Mouse (Mus musculus): ENCODE measurements around the gene Ndst2. TPM values are rescaled to one million over a fixed set of nuclear protein-coding genes. Genes with fewer than 3 reads are reported as not detected.

Gene Ndst2
- total RNA-seq, 1 experiment: 12.1 TPM

DNA sequence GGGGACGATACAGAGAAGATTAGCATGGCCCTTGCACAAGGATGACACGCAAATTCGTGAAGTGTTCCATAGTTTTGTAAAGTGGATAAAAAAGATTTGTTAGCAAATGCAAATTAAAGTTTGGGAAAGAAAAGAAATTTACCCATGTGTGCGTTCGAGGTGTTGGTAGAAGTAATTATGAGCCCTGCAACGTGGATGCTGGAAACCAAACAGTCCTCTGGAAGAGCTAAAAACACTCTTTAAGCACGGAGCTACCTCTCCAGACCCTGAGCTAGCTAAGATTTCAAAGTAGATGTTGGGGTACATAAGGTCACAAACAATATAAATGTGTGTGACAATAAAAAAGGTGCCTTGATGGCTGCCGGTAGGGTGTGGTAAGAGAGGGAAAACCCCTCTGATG lies 32.8 kb downstream of the Ndst2 start:
- in situ Hi-C loops (cut with MboI; ENCODE audit: low sequenced_read_pairs in 2 of 2, unreplicated experiment in 2 of 2): no loop called here
- TF ChIP-seq ZC3H11A (IDR thresholded peaks at IDR 0.05; ENCODE audit: borderline replicate concordance, low read depth, low read length): no peak
- no peak for TF ChIP-seq ZNF384 (IDR thresholded peaks at IDR 0.05; ENCODE audit: low read depth, low read length)
- TF ChIP-seq HCFC1 (IDR thresholded peaks at IDR 0.05; ENCODE audit: borderline replicate concordance, insufficient read depth, low read length): no peak
- no peak for TF ChIP-seq CHD2 (IDR thresholded peaks at IDR 0.05; ENCODE audit: low read depth, low read length)
- TF ChIP-seq MAFK (IDR thresholded peaks at IDR 0.05; ENCODE audit: insufficient read depth, low read depth, low read length): no peak
- peak overlapping the region; percentile 77 to 79 for H3K4me3 ChIP-seq (ENCODE audit: insufficient read depth in 1 of 2, low read depth in 1 of 2, low read length in 2 of 2, poor library complexity in 1 of 2, severe bottlenecking in 1 of 2)
- H3K9me3 ChIP-seq (ENCODE audit: control insufficient read depth, insufficient read depth, low read depth, low read length): no peaks in the 10 kb centered on the region
- H3K4me1 ChIP-seq (ENCODE audit: control insufficient read depth in 2 of 2, insufficient read depth in 2 of 2, low read length in 2 of 2, poor library complexity in 1 of 2): peaks cover 2 to 3% of the 10 kb centered on the region in 2 experiments
- H3K36me3 ChIP-seq (ENCODE audit: control insufficient read depth, insufficient read depth, low read length, poor library complexity, severe bottlenecking): no peaks in the 10 kb centered on the region; the same call in 1 of the 2 replicates
- DNase-seq (ENCODE audit: low read depth, low spot score): no peak
- H3K27ac ChIP-seq (ENCODE audit: insufficient read depth, low read depth, low read length, poor library complexity, severe bottlenecking): no peak overlapping the region; the same call in 1 of the 2 replicates
- H3K9ac ChIP-seq (ENCODE audit: insufficient read depth, low read depth, low read length, poor library complexity, severe bottlenecking): peak overlapping the region; percentile 68; the same call in 1 of the 2 replicates

- Histone ChIP-seq H3K9ac (ENCODE audit: insufficient read depth, low read depth, low read length, poor library complexity, severe bottlenecking) (no peak overlapping the region), H3K4me1 (ENCODE audit: control insufficient read depth in 2 of 2, insufficient read depth in 2 of 2, low read length in 2 of 2, poor library complexity in 1 of 2) (peaks cover 6 to 8% of the 10 kb centered on the region in 2 experiments), H3K4me3 (ENCODE audit: insufficient read depth in 1 of 2, low read depth in 1 of 2, low read length in 2 of 2, poor library complexity in 1 of 2, severe bottlenecking in 1 of 2) (no peak overlapping the region), H3K27ac (ENCODE audit: insufficient read depth, low read depth, low read length, poor library complexity, severe bottlenecking) (no peak overlapping the region), H3K36me3 (ENCODE audit: control insufficient read depth, insufficient read depth, low read length, poor library complexity, severe bottlenecking) (no peaks in the 10 kb centered on the region; the same call in 1 of the 2 replicates), H3K9me3 (ENCODE audit: control insufficient read depth, insufficient read depth, low read depth, low read length) (no peaks in the 10 kb centered on the region)
- no peak for DNase-seq (ENCODE audit: low read depth, low spot score)
- TF ChIP-seq CHD2 (IDR thresholded peaks at IDR 0.05; ENCODE audit: low read depth, low read length) (no peak), ZNF384 (IDR thresholded peaks at IDR 0.05; ENCODE audit: low read depth, low read length) (no peak), MAFK (IDR thresholded peaks at IDR 0.05; ENCODE audit: insufficient read depth, low read depth, low read length) (no peak), ZC3H11A (IDR thresholded peaks at IDR 0.05; ENCODE audit: borderline replicate concordance, low read depth, low read length) (no peak), HCFC1 (IDR thresholded peaks at IDR 0.05; ENCODE audit: borderline replicate concordance, insufficient read depth, low read length) (no peak)
- in situ Hi-C loops (cut with MboI; ENCODE audit: low sequenced_read_pairs in 2 of 2, unreplicated experiment in 2 of 2): no loop called here
These were observed 34.0 kb downstream of the Ndst2 start for GRCm38 (mm10) chr14:20700362-20700761.

- no peak overlapping the region for H3K27ac ChIP-seq (ENCODE audit: insufficient read depth, low read depth, low read length, poor library complexity, severe bottlenecking)
- no peaks in the 10 kb centered on the region for H3K9me3 ChIP-seq (ENCODE audit: control insufficient read depth, insufficient read depth, low read depth, low read length)
- H3K36me3 ChIP-seq (ENCODE audit: control insufficient read depth, insufficient read depth, low read length, poor library complexity, severe bottlenecking): peaks cover 9% of the 10 kb centered on the region
- TF ChIP-seq ZC3H11A (IDR thresholded peaks at IDR 0.05; ENCODE audit: borderline replicate concordance, low read depth, low read length) (no peak), HCFC1 (IDR thresholded peaks at IDR 0.05; ENCODE audit: borderline replicate concordance, insufficient read depth, low read length) (no peak), MAFK (IDR thresholded peaks at IDR 0.05; ENCODE audit: insufficient read depth, low read depth, low read length) (no peak), ZNF384 (IDR thresholded peaks at IDR 0.05; ENCODE audit: low read depth, low read length) (no peak), CHD2 (IDR thresholded peaks at IDR 0.05; ENCODE audit: low read depth, low read length) (no peak)
- H3K4me3 ChIP-seq (ENCODE audit: insufficient read depth in 1 of 2, low read depth in 1 of 2, low read length in 2 of 2, poor library complexity in 1 of 2, severe bottlenecking in 1 of 2): no peak overlapping the region
- in situ Hi-C loops (cut with MboI; ENCODE audit: low sequenced_read_pairs in 2 of 2, unreplicated experiment in 2 of 2): no loop called here
- no peak for DNase-seq (ENCODE audit: low read depth, low spot score)
- no peak overlapping the region for H3K9ac ChIP-seq (ENCODE audit: insufficient read depth, low read depth, low read length, poor library complexity, severe bottlenecking)
- peaks cover 8 to 10% of the 10 kb centered on the region in 2 experiments for H3K4me1 ChIP-seq (ENCODE audit: control insufficient read depth in 2 of 2, insufficient read depth in 2 of 2, low read length in 2 of 2, poor library complexity in 1 of 2)
These were observed 35.8 kb downstream of the Ndst2 start for GRCm38 (mm10) chr14:20698515-20698914.

DNA sequence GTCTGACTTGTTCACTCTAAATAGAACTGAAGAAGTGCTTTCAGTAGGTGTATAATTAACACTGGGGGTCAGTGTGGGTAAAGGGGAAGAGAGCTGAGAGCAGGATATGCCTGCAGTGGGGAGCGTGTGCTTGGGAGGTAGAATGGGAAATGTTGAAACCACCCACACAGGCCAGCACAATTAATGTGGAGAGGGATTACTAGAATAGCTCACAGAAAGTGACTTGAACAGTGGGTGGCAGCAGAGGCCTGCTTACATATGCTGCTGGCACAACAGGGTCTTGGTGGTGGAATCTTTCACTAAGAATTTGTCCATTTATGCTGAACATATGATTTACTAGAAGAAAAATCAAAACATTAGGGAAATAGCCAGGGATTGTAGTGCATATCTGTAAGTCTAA lies 37.4 kb downstream of the Ndst2 start:
- no peak for TF ChIP-seq HCFC1 (IDR thresholded peaks at IDR 0.05; ENCODE audit: borderline replicate concordance, insufficient read depth, low read length)
- no peak for TF ChIP-seq CHD2 (IDR thresholded peaks at IDR 0.05; ENCODE audit: low read depth, low read length)
- no peak for TF ChIP-seq ZNF384 (IDR thresholded peaks at IDR 0.05; ENCODE audit: low read depth, low read length)
- no peak for DNase-seq (ENCODE audit: low read depth, low spot score)
- H3K9ac ChIP-seq (ENCODE audit: insufficient read depth, low read depth, low read length, poor library complexity, severe bottlenecking): no peak overlapping the region
- in situ Hi-C loops (cut with MboI; ENCODE audit: low sequenced_read_pairs in 2 of 2, unreplicated experiment in 2 of 2): no loop called here
- no peaks in the 10 kb centered on the region for H3K9me3 ChIP-seq (ENCODE audit: control insufficient read depth, insufficient read depth, low read depth, low read length)
- no peak overlapping the region for H3K4me3 ChIP-seq (ENCODE audit: insufficient read depth in 1 of 2, low read depth in 1 of 2, low read length in 2 of 2, poor library complexity in 1 of 2, severe bottlenecking in 1 of 2)
- no peak overlapping the region for H3K27ac ChIP-seq (ENCODE audit: insufficient read depth, low read depth, low read length, poor library complexity, severe bottlenecking)
- H3K4me1 ChIP-seq (ENCODE audit: control insufficient read depth in 2 of 2, insufficient read depth in 2 of 2, low read length in 2 of 2, poor library complexity in 1 of 2): peaks cover 8 to 10% of the 10 kb centered on the region in 2 experiments
- peaks cover 14% of the 10 kb centered on the region for H3K36me3 ChIP-seq (ENCODE audit: control insufficient read depth, insufficient read depth, low read length, poor library complexity, severe bottlenecking)
